Mouse (Mus musculus) lung, postnatal 0 days (tissue): ENCODE results near the gene Rbm38. TPM values are rescaled to one million over a fixed set of nuclear protein-coding genes. Genes with fewer than 3 reads are reported as not detected.

Experiments
- ATAC-seq: fragments of 200-750 bp; cut with Nextera tagmentation; 2 replicates; pipeline ENCODE4 v1.8.0; 2017; ENCODE audit warnings: moderate library complexity
- DNase-seq: peaks from one replicate; pipeline ENCODE4 v3.0.0-alpha.2; 2016; ENCODE audit warnings: low spot score
- H3K27ac ChIP-seq: fragments of 300-500 bp; sonication (generic); 2 replicates; pipeline ENCODE4 v1.5.1; 2014; ENCODE audit warnings: antibody characterized with exemption, mild to moderate bottlenecking, low read length, mixed read lengths
- H3K27me3 ChIP-seq: fragments of 300-500 bp; sonication (generic); replicated peaks from 2 replicates; pipeline ENCODE4 v1.6.1; 2014; ENCODE audit warnings: low read length, mixed read lengths; ENCODE audit not compliant: insufficient read depth
- H3K36me3 ChIP-seq: fragments of 300-500 bp; sonication (generic); 2 replicates; pipeline ENCODE4 v1.6.1; 2014; ENCODE audit warnings: low read length, mixed read lengths; ENCODE audit not compliant: insufficient read depth
- H3K4me1 ChIP-seq: fragments of 300-500 bp; sonication (generic); 2 replicates; pipeline ENCODE4 v1.6.1; 2014; ENCODE audit warnings: antibody characterized with exemption, low read depth, low read length, mixed read lengths; ENCODE audit not compliant: insufficient read depth
- H3K4me2 ChIP-seq: fragments of 300-500 bp; sonication (generic); replicated peaks from 2 replicates; pipeline ENCODE4 v1.6.1; 2014; ENCODE audit warnings: low read depth, mild to moderate bottlenecking, low read length, moderate library complexity, mixed read lengths
- H3K4me3 ChIP-seq: fragments of 300-500 bp; sonication (generic); 2 replicates; pipeline ENCODE4 v1.5.1; 2014; ENCODE audit warnings: low read depth, low read length
- H3K9ac ChIP-seq: fragments of 300-500 bp; sonication (generic); replicated peaks from 2 replicates; pipeline ENCODE4 v1.6.1; 2014; ENCODE audit warnings: low read depth, mild to moderate bottlenecking
- H3K9me3 ChIP-seq: fragments of 300-500 bp; sonication (generic); 2 replicates; pipeline ENCODE4 v1.6.1; 2016; ENCODE audit warnings: low read length, mixed read lengths
- CTCF ChIP-seq: IDR thresholded peaks from 2 replicates; pipeline ENCODE4 v1.5.1; 2016; ENCODE audit warnings: antibody characterized with exemption, mild to moderate bottlenecking
- EP300 ChIP-seq: IDR thresholded peaks from 2 replicates; pipeline ENCODE4 v1.6.1; 2016; ENCODE audit warnings: antibody characterized with exemption, mild to moderate bottlenecking, control low read depth
- WGBS: fragments of 180-500 bp; shearing (Covaris S2); extraction: QIAGEN DNeasy Blood & Tissue Kit; methylation state at CpG from one replicate; pipeline ENCODE4 v1.1.7; 2014; 5-methylcytosine and 5-hydroxymethylcytosine counted together
- polyA plus RNA-seq: library from polyadenylated mRNA; unstranded; fragments of >200 nt; fragmentation: Nextera tagmentation; extraction: Ambion mirVana; gene quantifications from 2 replicates; pipeline ENCODE4 v1.2.1, GENCODE M21; 2015

Gene Rbm38
- polyA plus RNA-seq, 1 experiment from 2014 or later: 15.2 TPM

- Histone ChIP-seq H3K9ac (no peak overlapping the region), H3K4me2 (no peak overlapping the region), H3K27ac (no peak overlapping the region), H3K4me1 (no peaks in the 10 kb centered on the region), H3K4me3 (no peak overlapping the region), H3K36me3 (no peaks in the 10 kb centered on the region), H3K27me3 (no peaks in the 10 kb centered on the region), H3K9me3 (no peaks in the 10 kb centered on the region)
- DNase-seq (no peak), ATAC-seq (0 out of 2 replicates have a peak, but pooled peaks have one; percentile 7)
- 0 out of 2 replicates have a peak, but pooled peaks have one; percentile 6 for TF ChIP-seq CTCF
- no peak for TF ChIP-seq EP300
- 64% methylated on average over 4 of the region's 4 CpGs for WGBS
Observed at GRCm38 (mm10) chr2:173036611-173037010, 16.3 kb downstream of the Rbm38 start.

GRCm38 (mm10) chr2:173037347-173037746, 17.0 kb downstream of the Rbm38 start:
- Histone ChIP-seq H3K36me3 (no peaks in the 10 kb centered on the region), H3K27me3 (no peaks in the 10 kb centered on the region), H3K27ac (no peak overlapping the region), H3K4me2 (no peak overlapping the region), H3K4me3 (no peak overlapping the region), H3K9me3 (no peaks in the 10 kb centered on the region), H3K4me1 (no peaks in the 10 kb centered on the region), H3K9ac (no peak overlapping the region)
- ATAC-seq (no peak), DNase-seq (no peak)
- 76% methylated on average over 5 of the region's 5 CpGs for WGBS
- TF ChIP-seq CTCF (no peak), EP300 (no peak)

- no peak overlapping the region for H3K4me3 ChIP-seq
- ATAC-seq (peak; percentile 15), DNase-seq (no peak)
- no peak overlapping the region for H3K27ac ChIP-seq
- H3K9me3 ChIP-seq: no peaks in the 10 kb centered on the region
- H3K4me1 ChIP-seq: no peaks in the 10 kb centered on the region
- H3K9ac ChIP-seq: no peak overlapping the region
- no peaks in the 10 kb centered on the region for H3K36me3 ChIP-seq
- 56% methylated on average over 7 of the region's 7 CpGs for WGBS
- H3K4me2 ChIP-seq: no peak overlapping the region
- no peak for TF ChIP-seq CTCF
- TF ChIP-seq EP300: no peak
- H3K27me3 ChIP-seq: no peaks in the 10 kb centered on the region
Observed at GRCm38 (mm10) chr2:173037827-173038607, 17.7 kb downstream of the Rbm38 start.

- Histone ChIP-seq H3K27me3 (no peaks in the 10 kb centered on the region), H3K9me3 (no peaks in the 10 kb centered on the region), H3K4me3 (no peak overlapping the region), H3K4me1 (no peaks in the 10 kb centered on the region), H3K27ac (no peak overlapping the region), H3K36me3 (no peaks in the 10 kb centered on the region), H3K4me2 (no peak overlapping the region), H3K9ac (no peak overlapping the region)
- ATAC-seq (no peak), DNase-seq (no peak)
- TF ChIP-seq CTCF: no peak
- no peak for TF ChIP-seq EP300
- 79% methylated on average over 4 of the region's 4 CpGs for WGBS
Observed at GRCm38 (mm10) chr2:173039041-173039440, 18.7 kb downstream of the Rbm38 start.

GRCm38 (mm10) chr2:173040803-173041202, 20.5 kb downstream of the Rbm38 start:
- DNase-seq (no peak), ATAC-seq (no peak)
- H3K36me3 ChIP-seq: no peaks in the 10 kb centered on the region
- no peaks in the 10 kb centered on the region for H3K27me3 ChIP-seq
- no peak overlapping the region for H3K9ac ChIP-seq
- no peaks in the 10 kb centered on the region for H3K4me1 ChIP-seq
- H3K4me3 ChIP-seq: no peak overlapping the region
- 93% methylated on average over 3 of the region's 3 CpGs for WGBS
- no peaks in the 10 kb centered on the region for H3K9me3 ChIP-seq
- no peak for TF ChIP-seq CTCF
- no peak for TF ChIP-seq EP300
- H3K4me2 ChIP-seq: no peak overlapping the region
- no peak overlapping the region for H3K27ac ChIP-seq

- TF ChIP-seq EP300: no peak
- Histone ChIP-seq H3K4me2 (no peak overlapping the region), H3K9ac (no peak overlapping the region), H3K27me3 (no peaks in the 10 kb centered on the region), H3K4me3 (no peak overlapping the region), H3K4me1 (no peaks in the 10 kb centered on the region), H3K36me3 (no peaks in the 10 kb centered on the region), H3K9me3 (no peaks in the 10 kb centered on the region), H3K27ac (no peak overlapping the region)
- ATAC-seq (no peak), DNase-seq (no peak)
- WGBS: 47% methylated on average over 5 of the region's 5 CpGs
Observed at GRCm38 (mm10) chr2:173041242-173041641, 20.9 kb downstream of the Rbm38 start.
